Mouse (Mus musculus) Muller cell, postnatal 12 days (primary cell): ENCODE measurements at regions not wholly inside any gene's neighbourhood (a gene's known extent, or its start where the extent isn't known, plus 50 kb on each side); places are given as distances from the start of the nearest gene placed in this dataset.
A peak's percentile ranks its signal among the peaks of the same experiment; 100 is the strongest.

Experiments used
- DNase-seq: peaks from one replicate; pipeline ENCODE4 v3.0.0-alpha.2; 2015; ENCODE audit errors: inconsistent ontology term

- no peak for DNase-seq
These were observed 70.0 kb upstream of the Sox4 start for GRCm38 (mm10) chr13:29023486-29023885.

- DNase-seq, result no peak
These were observed 66.3 kb upstream of the Sox4 start for GRCm38 (mm10) chr13:29019839-29020238.

- DNase-seq, result peak; percentile 71
These were observed 62.7 kb upstream of the Sox4 start for GRCm38 (mm10) chr13:29016145-29016651.

- peak; percentile 42 for DNase-seq
These were observed 62.1 kb upstream of the Sox4 start for GRCm38 (mm10) chr13:29015605-29015994.

- peak; percentile 69 for DNase-seq
These were observed 61.5 kb upstream of the Sox4 start for GRCm38 (mm10) chr13:29014827-29015604.

- peak; percentile 75 for DNase-seq
These were observed 60.7 kb upstream of the Sox4 start for GRCm38 (mm10) chr13:29014066-29014826.

- DNase-seq, result no peak
These were observed 53.0 kb upstream of the Sox4 start for GRCm38 (mm10) chr13:29006467-29006866.
